Mouse (Mus musculus): Measurements from ENCODE around the gene Rtkn. TPM values are rescaled to one million over a fixed set of nuclear protein-coding genes. Genes with fewer than 3 reads are reported as not detected.

The Rtkn gene
- total RNA-seq (2014; rRNA removed): 4.7 and 6.9 TPM in 2 replicates
- 12.2 and 17.4 TPM in 2 replicates for polyA plus RNA-seq (2012; rRNA removed)

DNA sequence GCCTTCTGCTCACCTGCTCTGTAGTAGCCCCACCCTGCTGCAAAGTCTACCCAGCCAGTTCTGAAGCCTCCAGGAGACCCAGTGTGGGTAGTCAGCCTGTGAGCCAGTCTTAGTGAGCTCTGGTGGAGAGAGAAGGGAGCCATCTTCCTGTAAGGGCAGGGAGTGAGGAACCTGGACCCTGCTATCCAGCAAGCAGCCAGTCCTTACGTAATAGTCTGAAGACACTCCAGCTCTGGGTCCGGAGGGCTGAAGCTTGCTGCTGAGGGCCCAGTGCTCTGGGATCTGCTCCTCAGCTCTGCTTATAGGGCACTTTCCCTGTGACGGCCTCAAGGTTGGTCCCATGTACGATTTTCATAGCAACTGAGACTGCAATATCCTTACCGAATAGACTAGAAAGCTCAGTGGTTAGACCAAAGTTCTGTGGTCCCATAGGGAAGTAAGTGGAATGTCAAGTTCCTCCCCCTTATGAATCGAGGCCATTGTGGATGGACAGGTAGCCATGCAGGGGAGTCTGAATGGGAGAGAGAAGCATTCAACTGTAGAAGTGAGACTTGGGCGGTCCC, at the start of gene Rtkn:
Gene Rtkn (plus strand): TSS at position 513 of the 563 bp plus-strand sequence.
- no peaks in the 10 kb centered on the region for H3K27me3 ChIP-seq (ENCODE audit: control insufficient read depth, insufficient read depth, low read length)

DNA sequence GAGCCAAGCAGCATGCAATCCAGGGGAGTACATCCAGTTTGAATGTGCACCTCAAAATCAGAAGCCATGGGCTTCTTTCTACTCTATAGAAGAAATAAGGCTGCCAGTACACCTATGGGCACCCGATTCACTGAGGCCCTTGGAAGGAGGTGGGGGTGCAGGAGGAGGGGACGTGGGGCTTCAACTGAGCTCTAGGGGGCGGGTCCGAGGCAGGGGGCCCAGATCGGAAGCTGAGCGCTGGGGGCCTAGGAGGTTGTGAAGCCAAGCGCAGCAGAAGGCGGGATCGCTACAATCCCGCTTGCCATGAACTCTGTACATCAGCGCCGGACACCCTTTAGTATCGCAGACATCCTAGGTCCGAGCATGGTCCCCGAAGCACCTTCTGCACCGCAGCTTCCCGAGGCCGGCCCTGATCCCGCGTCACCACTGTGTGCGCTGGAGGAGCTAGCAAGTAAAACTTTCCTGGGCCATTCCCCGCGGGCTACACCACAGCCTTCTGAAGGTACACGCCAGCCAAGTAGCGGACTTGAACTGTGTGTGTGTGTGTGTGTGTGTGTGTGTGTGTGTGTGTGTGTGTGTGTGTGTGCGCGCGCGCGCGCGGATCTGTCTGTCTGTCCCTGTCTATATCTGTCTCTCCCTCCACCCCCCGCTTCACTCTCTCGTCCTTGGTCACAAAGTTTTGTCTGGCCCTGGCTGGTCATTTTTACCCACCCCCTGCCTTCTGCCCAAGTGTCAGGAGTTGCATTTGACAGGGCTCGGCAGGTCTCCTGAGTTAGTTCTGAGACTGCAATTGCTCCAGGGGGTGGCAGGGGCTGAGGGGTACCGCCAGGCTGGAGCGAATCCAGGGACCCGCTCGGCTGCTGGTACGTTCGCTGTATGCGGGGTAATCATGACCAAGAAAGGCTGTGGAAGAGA, 48.9 kb upstream of the Rtkn start, which contains the start of gene Lbx2:
Gene Lbx2 (plus strand): TSS at position 247 of the 915 bp plus-strand sequence.
- TF ChIP-seq CTCF (IDR thresholded peaks at IDR 0.05; ENCODE audit: low read depth, low read length) (no peak), POLR2A (IDR thresholded peaks at IDR 0.05; ENCODE audit: extremely low read depth, insufficient read depth, low read length) (no peak)
- no peaks in the 10 kb centered on the region for H3K4me1 ChIP-seq (ENCODE audit: control insufficient read depth, insufficient read depth, low read length)
- H3K27me3 ChIP-seq (ENCODE audit: control insufficient read depth, insufficient read depth, low read length): peaks cover 5% of the 10 kb centered on the region
- DNase-seq (ENCODE audit: extremely low read depth, low read depth, low spot score): no peak
- H3K27ac ChIP-seq (replicated peaks; ENCODE audit: insufficient read depth, low read depth, low read length): peak within 1 kb of the TSS; percentile 40
- peak within 1 kb of the TSS; percentile 66 for H3K4me3 ChIP-seq (ENCODE audit: insufficient read depth, low read depth, low read length)
- WGBS: 11% methylated on average over 42 of the region's 42 CpGs
- H3K79me2 ChIP-seq (ENCODE audit: control insufficient read depth, insufficient read depth, low read length): no peaks in the 10 kb centered on the region
- peak within 1 kb of the TSS; percentile 62 for H3K9ac ChIP-seq (ENCODE audit: low read depth, low read length)
- H3K36me3 ChIP-seq (ENCODE audit: control insufficient read depth, insufficient read depth, low read length): peaks cover 2% of the 10 kb centered on the region; the same call in 1 of the 2 replicates

More for the DNA sequence above, at the start of gene Rtkn:
- TF ChIP-seq CTCF (IDR thresholded peaks at IDR 0.05; ENCODE audit: low read depth, low read length) (no peak), POLR2A (IDR thresholded peaks at IDR 0.05; ENCODE audit: extremely low read depth, insufficient read depth, low read length) (no peak)
- peaks cover 26% of the 10 kb centered on the region for H3K4me1 ChIP-seq (ENCODE audit: control insufficient read depth, insufficient read depth, low read length)
- H3K27ac ChIP-seq (replicated peaks; ENCODE audit: insufficient read depth, low read depth, low read length): peak within 1 kb of the TSS; percentile 89
- peak within 1 kb of the TSS; percentile 79 for H3K4me3 ChIP-seq (ENCODE audit: insufficient read depth, low read depth, low read length)
- peak within 1 kb of the TSS; percentile 86 for H3K9ac ChIP-seq (ENCODE audit: low read depth, low read length)
- H3K36me3 ChIP-seq (ENCODE audit: control insufficient read depth, insufficient read depth, low read length): no peaks in the 10 kb centered on the region
- DNase-seq (ENCODE audit: extremely low read depth, low read depth, low spot score): peak; percentile 54
- 61% methylated on average over 7 of the region's 7 CpGs for WGBS
- H3K79me2 ChIP-seq (ENCODE audit: control insufficient read depth, insufficient read depth, low read length): peaks cover 2% of the 10 kb centered on the region; the same call in 1 of the 2 replicates

GRCm38 (mm10) chr6:83087205-83087925, 47.9 kb upstream of the Rtkn start:
- WGBS: 9% methylated on average over 47 of the region's 47 CpGs
- H3K79me2 ChIP-seq (ENCODE audit: control insufficient read depth, insufficient read depth, low read length): no peaks in the 10 kb centered on the region
- peak overlapping the region; percentile 66 for H3K4me3 ChIP-seq (ENCODE audit: insufficient read depth, low read depth, low read length)
- peak overlapping the region; percentile 40 for H3K27ac ChIP-seq (replicated peaks; ENCODE audit: insufficient read depth, low read depth, low read length)
- no peak for DNase-seq (ENCODE audit: extremely low read depth, low read depth, low spot score)
- H3K27me3 ChIP-seq (ENCODE audit: control insufficient read depth, insufficient read depth, low read length): peaks cover 5% of the 10 kb centered on the region
- H3K36me3 ChIP-seq (ENCODE audit: control insufficient read depth, insufficient read depth, low read length): no peaks in the 10 kb centered on the region
- no peak for TF ChIP-seq POLR2A (IDR thresholded peaks at IDR 0.05; ENCODE audit: extremely low read depth, insufficient read depth, low read length)
- TF ChIP-seq CTCF (IDR thresholded peaks at IDR 0.05; ENCODE audit: low read depth, low read length): no peak
- no peaks in the 10 kb centered on the region for H3K4me1 ChIP-seq (ENCODE audit: control insufficient read depth, insufficient read depth, low read length)
- peak overlapping the region; percentile 62 for H3K9ac ChIP-seq (ENCODE audit: low read depth, low read length)

DNA sequence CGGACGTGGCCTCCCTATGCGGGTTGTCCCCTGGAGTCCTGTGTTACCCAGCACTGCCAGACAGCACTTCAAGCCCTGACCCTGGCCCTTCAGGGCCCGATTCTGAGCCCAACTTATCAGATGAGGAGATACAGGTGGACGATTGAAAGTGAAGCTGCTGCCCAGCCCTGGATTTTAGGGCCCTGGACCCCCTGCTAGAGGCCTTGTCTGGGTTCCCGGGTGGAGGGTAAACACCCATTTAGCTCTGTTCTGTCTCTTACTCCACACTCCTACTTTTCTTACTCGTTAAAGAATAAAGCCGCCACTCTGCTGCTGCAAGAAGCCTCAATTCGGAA, 47.4 kb upstream of the Rtkn start:
- Histone ChIP-seq H3K4me3 (ENCODE audit: insufficient read depth, low read depth, low read length) (peak overlapping the region; percentile 66), H3K27me3 (ENCODE audit: control insufficient read depth, insufficient read depth, low read length) (peaks cover 5% of the 10 kb centered on the region)

GRCm38 (mm10) chr6:83092416-83093127, 42.7 kb upstream of the Rtkn start:
- no peak overlapping the region for H3K4me3 ChIP-seq (ENCODE audit: insufficient read depth, low read depth, low read length)
- 29% methylated on average over 6 of the region's 6 CpGs for WGBS
- H3K4me1 ChIP-seq (ENCODE audit: control insufficient read depth, insufficient read depth, low read length): no peaks in the 10 kb centered on the region
- 0 out of 2 replicates have a peak overlapping the region, but pooled peaks have one; percentile 11 for H3K27ac ChIP-seq (replicated peaks; ENCODE audit: insufficient read depth, low read depth, low read length)
- TF ChIP-seq POLR2A (IDR thresholded peaks at IDR 0.05; ENCODE audit: extremely low read depth, insufficient read depth, low read length) (no peak), CTCF (IDR thresholded peaks at IDR 0.05; ENCODE audit: low read depth, low read length) (no peak)
- H3K79me2 ChIP-seq (ENCODE audit: control insufficient read depth, insufficient read depth, low read length): no peaks in the 10 kb centered on the region
- H3K9ac ChIP-seq (ENCODE audit: low read depth, low read length): no peak overlapping the region
- no peak for DNase-seq (ENCODE audit: extremely low read depth, low read depth, low spot score)
- no peaks in the 10 kb centered on the region; the same call in 1 of the 2 replicates for H3K27me3 ChIP-seq (ENCODE audit: control insufficient read depth, insufficient read depth, low read length)
- H3K36me3 ChIP-seq (ENCODE audit: control insufficient read depth, insufficient read depth, low read length): no peaks in the 10 kb centered on the region

More for the DNA sequence above, 47.4 kb upstream of the Rtkn start:
- Histone ChIP-seq H3K4me1 (ENCODE audit: control insufficient read depth, insufficient read depth, low read length) (no peaks in the 10 kb centered on the region), H3K36me3 (ENCODE audit: control insufficient read depth, insufficient read depth, low read length) (no peaks in the 10 kb centered on the region), H3K27ac (replicated peaks; ENCODE audit: insufficient read depth, low read depth, low read length) (peak overlapping the region; percentile 40; the same call in 1 of the 2 replicates), H3K9ac (ENCODE audit: low read depth, low read length) (peak overlapping the region; percentile 62), H3K79me2 (ENCODE audit: control insufficient read depth, insufficient read depth, low read length) (no peaks in the 10 kb centered on the region)
- TF ChIP-seq POLR2A (IDR thresholded peaks at IDR 0.05; ENCODE audit: extremely low read depth, insufficient read depth, low read length): no peak
- TF ChIP-seq CTCF (IDR thresholded peaks at IDR 0.05; ENCODE audit: low read depth, low read length): no peak
- WGBS: 29% methylated on average over 9 of the region's 9 CpGs
- DNase-seq (ENCODE audit: extremely low read depth, low read depth, low spot score): no peak

Data from liver, adult 2 months (tissue).